Mouse (Mus musculus) gastrocnemius, adult 8-10 months (tissue): ENCODE measurements around the gene Nfasc. TPM values are rescaled to one million over a fixed set of nuclear protein-coding genes. Genes with fewer than 3 reads are reported as not detected.

ENCODE experiments used
- DNase-seq, 2 experiments: peaks; one replicate each; pipeline ENCODE4 v3.0.0; 2022; ENCODE audit warnings: low spot score in 2 of 2
- total RNA-seq, 4 experiments: library from RNA; stranded (reverse); gene quantifications; 2 replicates each; pipeline ENCODE4 v1.2.4; 2022

Gene Nfasc
- total RNA-seq, result under 1 TPM; 0.10 to 0.72 (median 0.22) TPM

DNA sequence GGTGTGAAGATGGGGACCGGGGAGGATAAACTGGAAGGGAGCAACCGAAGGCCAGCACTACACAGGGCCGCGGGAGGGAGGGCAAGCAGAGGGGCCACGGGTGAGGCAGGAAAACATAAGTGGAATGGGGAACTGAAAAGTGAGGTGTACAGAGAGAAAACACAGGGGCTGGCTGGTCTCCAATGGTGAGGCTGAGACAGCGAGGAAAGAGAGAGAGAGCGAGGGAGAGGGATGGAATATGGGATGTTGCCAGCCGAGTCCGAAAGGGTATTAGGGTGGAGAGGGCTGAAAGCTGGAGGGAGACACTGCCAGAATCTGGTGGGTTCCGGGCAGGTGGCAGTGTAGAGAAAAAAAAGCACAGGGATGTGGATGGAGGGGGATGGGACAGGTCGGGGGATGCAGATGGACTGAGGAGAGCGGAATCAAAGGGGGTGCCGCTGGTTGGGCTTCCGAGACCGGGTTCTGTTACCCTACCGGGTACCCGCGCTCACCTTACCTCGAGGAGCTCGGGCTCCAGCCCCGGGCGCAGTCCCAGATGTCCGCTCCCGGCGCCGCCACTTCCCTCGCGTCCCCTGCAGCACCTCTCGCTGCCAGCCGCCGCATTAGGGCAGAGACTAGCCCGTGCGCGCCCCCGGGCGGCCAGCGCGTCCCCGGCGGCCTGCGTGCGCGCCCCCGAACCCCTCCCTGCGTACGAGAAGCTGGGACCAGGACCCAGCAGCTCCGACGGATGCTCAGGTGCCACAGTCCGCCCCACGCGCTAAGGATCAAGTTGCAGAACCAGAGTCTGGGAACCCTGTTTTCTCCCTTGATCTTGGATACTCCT, at the start of gene Nfasc:
Nfasc (minus strand) TSS at position 623 of the 823 bp plus-strand sequence.
- peak; percentile 21 to 35 for DNase-seq

DNA sequence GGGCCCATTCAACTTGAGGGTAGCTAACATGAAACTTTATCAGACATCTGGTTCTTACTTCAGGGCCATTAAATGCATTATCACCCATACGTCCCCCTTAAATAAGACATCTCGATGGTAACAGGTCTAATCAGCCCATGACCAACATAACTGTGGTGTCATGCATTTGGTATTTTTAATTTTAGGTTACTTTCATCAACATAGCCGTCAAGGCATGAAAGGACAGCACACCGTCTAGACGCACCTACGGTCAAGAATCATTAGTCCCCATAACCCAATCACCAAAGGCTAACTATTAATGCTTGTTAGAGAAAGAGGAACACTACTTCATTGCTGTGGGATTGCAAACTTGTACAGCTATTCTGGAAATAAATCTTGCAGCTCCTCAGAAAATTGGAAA, 49.5 kb upstream of the Nfasc start:
- no peak for DNase-seq

GRCm38 (mm10) chr1:132786866-132787265, 45.3 kb upstream of the Nfasc start:
- DNase-seq, result peak; percentile 18 to 59

DNA sequence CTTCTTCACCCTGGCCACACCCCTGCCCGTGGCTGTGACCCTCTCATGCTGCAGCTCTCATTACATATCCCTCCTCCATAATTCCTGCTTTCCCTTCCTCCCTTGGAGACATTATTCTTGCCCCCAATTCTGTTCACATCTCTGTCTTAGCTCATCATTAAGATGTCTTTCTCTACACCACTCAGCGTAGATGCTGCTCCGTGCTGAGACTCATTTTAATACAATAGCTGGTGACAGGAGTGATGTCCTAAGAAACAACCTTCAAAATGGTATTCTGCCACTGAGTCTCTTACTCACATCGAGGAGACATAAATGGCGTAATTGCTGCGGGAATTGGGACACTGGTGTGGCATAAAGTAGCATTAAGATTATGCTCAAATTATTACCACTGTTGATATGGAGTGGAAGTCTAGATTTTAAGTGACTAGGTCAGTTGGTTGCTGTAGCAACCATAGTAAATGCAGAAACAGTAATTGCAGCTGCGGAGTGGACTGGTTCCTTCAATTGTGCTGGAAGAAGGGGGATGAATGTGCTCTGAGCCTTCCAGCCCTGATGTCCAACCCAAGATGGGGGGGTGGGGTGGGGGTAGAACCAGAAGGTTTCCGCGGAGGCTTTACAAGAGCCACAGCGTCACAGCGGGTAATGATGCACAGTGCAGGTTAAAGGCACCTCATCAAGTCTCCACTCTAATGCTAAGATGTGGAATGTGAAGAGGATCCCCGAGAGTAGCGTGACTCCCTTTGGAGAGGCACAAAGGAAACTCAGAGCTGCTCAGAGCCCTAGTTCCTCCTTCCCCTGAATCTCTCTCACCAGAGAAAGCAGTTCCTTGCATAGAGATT, 40.2 kb upstream of the Nfasc start:
- DNase-seq, result no peak

GRCm38 (mm10) chr1:132780961-132781360, 39.4 kb upstream of the Nfasc start:
- DNase-seq, result no peak

DNA sequence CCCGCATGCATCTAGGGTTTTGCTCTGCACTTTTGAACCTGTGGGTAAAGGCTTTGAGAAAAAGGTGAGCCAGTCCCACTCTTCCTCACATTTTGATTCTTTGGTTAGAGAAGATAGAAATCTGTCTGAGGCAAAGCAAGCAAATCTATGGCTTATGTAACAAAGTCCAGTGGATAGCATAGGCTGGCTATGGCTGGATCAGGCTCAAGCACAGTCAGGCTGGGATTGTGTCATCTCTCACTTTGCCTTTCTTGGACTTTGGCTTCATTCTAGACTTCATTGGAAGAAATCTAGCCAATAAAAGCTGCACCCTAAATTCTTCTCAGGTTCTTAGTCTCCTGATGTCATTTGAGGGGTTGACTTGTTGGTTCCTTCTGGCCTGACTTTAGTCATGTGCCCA, 38.7 kb upstream of the Nfasc start:
- no peak for DNase-seq

GRCm38 (mm10) chr1:132774959-132775358, 33.4 kb upstream of the Nfasc start:
- DNase-seq, result no peak

DNA sequence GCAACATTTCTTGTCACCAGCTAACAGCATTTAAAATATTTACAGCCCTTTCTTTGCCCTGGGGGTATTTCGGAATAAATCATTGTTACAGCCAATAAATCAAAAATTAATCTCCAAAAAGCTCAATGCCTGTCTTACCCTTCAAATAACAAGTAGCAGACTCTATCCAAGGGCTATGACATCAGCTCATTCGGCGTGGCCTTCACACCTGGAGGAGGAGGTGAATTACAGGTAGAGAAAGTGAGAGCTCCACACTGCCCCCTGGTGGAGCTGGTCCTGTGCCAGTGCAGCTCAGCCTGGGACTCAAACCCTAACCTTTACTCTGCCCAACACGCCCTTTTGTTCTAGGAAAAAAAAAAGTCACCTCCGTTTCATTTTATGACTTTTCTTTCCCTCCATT, 29.8 kb upstream of the Nfasc start:
- DNase-seq, result no peak

DNA sequence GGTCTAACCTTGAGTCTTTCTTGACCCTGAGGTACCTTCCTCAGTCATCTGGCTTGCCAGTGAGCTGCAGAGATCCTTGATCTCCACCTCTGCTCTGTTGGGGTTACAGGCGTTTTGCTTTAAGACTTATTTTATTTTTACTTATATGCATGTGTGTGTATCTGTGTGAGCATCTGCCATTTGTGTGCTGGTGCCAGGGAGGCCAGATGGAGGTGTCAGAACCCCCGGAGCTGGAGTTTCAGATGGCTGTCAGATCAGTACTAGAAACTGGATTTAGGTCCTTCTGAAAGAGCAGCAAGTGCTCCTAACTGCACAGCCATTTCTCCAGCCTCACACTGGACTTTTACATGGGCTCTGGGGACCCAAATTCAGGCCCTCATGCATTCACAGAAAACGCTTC, 28.0 kb upstream of the Nfasc start:
- DNase-seq, result no peak

GRCm38 (mm10) chr1:132767422-132767821, 25.8 kb upstream of the Nfasc start:
- DNase-seq, result no peak

DNA sequence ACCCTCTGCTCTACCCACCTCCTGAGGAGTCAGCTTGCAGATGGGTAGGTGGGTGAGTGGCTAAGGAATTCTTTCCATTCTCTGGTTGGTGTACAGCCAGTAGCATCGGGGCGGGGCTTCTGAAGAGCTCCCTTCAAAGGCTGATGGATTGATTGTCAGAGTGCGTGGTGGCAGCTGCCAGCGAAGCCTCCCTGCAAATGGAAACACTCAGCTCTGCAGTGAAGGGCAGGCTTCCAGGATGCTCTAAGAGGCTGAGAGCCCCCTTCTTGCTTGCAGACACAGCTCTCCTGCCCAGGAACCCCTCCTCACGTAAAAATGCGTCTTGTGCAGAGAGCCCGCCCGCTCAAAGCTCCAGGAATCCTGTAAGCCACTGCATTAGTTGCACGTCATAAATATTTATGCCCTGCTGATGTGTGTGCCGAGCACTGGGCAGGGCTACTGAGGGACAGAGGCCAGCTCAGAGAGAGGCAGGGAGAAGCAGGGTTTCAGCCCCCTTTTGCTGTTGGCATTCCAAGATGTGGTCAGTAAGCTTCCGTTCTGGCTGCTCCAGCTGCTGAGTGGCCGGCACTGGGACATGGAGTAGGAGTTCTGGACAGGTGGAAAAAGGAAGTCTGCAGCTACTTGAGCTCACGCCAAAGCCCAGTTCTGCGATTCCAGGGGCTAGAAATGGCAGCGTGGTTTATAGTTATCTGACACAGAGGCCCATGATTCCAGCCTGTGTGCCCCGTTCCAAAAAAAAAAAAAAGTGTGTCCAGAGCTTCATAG, 24.5 kb upstream of the Nfasc start:
- DNase-seq, result no peak

DNA sequence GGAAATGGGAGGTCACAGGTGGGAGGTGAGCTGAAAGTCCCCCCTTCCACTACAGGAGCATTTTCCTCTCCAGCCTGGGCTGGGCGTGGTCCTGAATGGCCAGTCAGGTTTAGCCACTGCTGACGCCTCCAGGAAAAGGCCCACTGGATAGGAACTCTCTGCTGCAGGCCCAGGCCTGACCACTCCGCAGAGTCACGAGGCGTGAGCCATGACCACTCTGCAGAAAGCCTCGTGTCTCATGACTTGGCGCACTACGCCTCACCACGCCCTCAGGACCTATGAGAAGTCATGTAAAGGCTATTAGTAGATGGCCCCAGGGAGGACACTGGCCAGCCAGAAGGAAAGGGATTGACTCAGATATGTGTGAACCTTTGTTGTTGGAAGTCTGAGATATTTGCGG, 23.6 kb upstream of the Nfasc start:
- no peak for DNase-seq

DNA sequence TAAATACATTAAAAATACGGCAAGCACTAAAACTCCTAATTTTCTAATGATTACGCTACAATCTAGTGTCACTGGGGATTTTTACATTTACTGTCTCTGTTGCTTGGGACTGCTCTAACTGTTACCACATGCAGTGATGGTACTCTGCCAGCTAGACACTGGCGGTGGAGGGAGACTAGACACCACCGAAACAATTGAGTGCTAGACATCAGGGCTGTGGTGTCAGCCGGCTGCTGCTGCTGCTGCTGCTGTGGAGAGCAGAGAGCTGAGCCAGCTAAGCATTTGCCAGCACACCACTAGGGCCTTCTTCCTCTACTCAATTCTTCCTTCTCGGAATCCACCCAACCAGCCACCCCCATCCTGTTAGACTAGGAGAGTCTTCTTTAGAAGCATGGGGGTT, 17.8 kb upstream of the Nfasc start:
- no peak for DNase-seq

DNA sequence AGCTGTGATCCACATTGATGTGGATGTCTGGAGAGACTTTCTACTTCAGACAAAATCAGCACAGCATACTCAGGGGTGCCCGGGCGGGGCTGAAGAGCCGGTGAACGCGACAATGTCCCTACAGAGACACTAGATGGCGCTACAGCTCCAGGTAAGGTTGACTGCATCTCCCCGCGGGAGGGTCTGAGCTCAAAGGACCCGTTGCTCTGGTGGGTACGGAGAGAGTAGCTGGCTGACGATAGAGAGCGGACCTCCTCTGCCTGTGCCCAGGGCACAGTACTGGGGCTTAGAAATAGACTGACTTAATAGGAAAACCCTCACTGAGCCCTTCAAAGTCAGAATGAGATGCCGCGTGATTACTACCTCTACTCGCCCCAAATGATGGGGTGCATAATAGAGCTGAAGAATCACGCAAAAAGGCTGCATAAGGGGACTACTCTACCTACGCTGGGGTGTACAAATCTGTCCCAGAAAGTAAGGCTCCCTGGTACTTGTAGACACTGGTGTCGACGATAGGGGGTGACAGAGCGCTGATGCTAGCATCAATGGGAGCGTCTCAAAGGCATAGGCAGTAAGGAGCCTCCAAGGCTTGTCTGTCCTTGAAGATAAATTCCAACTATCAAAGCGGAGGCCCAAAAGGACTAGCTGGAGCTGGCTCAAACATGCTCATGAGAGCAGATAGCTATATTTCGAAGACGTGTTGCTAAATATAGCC, 17.2 kb upstream of the Nfasc start:
- peak; percentile 8 to 22 for DNase-seq

DNA sequence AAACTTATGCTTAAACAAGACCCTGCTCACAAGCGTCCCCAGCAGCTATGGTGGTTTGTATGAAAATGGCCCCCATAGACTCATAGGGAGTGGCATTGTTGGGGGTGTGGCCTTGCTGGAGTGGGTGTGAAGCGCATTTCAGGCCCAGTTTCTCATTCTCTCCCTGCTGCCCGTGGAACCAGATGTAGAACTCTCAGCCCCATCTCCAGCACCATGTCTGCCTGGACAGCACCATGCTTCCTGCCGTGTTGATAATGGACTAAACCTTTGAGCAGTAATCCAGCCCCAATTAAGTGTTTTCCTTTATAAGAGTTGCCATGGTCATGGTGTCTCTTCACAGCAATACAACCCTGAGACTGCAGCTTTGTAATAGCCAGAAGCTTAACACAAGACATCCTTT, 13.6 kb upstream of the Nfasc start:
- no peak for DNase-seq

DNA sequence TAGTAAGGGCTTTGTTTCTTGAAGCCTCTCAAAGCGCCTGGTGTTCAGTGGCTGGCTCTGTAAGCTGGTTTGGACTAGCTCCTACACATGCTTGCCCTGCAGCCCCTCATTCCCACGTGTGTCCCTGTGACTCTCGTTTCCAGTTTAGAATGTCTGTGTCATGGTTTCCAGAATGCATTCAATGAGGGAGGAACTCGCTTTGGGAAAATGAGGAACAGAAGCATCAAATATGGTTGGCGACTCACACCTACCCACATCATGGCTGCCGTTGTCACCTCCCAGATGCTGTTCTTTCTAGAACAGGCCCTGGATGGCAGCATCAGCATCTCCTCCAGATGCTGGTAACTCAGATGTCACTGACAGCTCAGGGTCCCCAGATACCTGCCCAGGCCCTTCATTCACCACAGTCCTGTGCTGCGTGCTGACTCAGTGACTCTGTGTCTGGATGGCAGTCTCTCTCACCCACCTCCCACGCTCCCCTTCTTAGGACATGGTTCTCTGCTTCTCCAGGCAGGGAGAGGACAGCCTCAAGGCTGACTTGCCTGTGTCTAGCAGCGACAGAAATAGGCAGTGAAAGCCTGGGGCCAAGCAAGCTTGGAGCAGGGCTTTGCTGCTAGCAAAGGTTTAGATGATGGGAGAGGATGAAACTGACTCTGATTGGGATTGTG, 7.8 kb upstream of the Nfasc start:
- DNase-seq, result no peak

DNA sequence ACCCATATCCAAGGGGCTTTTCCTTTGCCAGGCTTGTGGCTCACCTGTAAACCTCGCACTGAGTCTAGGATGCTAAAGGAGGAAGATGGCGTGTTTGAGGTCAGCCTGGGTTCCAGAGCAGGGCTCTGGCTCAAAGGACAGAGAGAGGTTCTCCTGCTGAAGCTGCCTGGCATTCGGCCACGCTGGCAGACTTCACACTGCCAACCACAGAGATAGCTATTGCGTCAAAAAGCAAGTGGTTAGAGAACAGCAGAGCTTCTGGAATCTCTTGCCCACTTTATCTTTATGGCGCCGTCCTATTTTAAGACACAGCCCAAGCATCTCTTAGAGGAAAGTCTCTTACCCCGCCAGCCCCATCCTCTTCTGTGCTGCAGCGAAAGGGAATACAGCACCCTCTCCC, 4.7 kb upstream of the Nfasc start:
- no peak for DNase-seq

GRCm38 (mm10) chr1:132745636-132746035, 4.0 kb upstream of the Nfasc start:
- DNase-seq, result no peak

DNA sequence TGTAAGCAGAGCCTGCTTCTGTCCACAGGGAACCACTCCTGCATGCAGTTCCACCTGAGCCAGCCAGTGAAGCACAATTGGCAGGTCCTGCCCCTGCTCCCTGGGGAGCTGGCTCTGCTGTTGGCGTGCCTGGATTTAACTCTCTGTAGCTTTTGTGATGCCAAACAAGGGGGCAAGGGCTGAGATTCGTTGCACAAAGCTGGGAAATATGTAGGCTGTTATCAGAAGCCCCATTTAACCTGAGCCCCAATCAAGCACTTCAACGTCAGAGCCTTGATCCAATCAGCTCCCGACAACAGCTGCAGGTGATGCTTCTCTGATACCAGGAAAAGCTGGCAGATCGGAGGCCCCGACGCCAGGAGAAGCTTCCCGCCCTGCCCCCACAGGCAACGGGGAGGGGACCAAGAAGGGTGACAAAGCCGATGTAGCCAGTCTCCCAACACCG, 2.5 kb downstream of the Nfasc start:
- DNase-seq, result no peak

DNA sequence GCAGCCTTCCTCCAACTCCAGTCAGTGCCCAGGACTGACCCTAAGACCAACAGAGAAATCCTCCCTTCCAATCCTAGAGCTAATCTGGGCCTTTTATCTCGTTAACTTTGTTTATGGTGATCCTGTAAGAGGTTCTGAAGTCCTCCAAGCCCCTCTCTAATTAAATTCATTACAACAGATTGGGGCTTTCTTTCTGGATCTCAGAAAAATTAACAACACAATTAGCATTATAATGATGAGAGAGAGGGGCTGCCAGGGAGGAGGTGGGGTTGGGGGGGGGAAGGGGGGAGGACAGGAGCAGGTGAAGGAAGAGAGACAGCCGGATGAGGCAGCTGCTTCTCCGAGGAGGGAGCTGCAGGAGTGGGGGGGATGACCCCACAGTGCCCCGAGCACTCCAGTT, 5.4 kb downstream of the Nfasc start:
- no peak for DNase-seq
